Mouse (Mus musculus) kidney, embryonic 15.5 days (tissue): ENCODE measurements around the gene 2510002D24Rik. TPM values are rescaled to one million over a fixed set of nuclear protein-coding genes. Genes with fewer than 3 reads are reported as not detected.
"Not testable (repeated sequence)": the region's sequence is repeated elsewhere in the genome, so short reads cannot be mapped to it uniquely, and the experiment has no call there.

Experiments used
- ATAC-seq: fragments of 200-750 bp; cut with Nextera tagmentation; replicated peaks from 2 replicates; pipeline ENCODE4 v1.8.0; 2017; ENCODE audit warnings: moderate TSS enrichment; ENCODE audit not compliant: low FRiP score
- H3K27ac ChIP-seq: fragments of 300-500 bp; sonication (generic); 2 replicates; pipeline ENCODE4 v1.5.1; 2015; ENCODE audit warnings: mild to moderate bottlenecking, inconsistent platforms
- H3K27me3 ChIP-seq: fragments of 300-500 bp; sonication (generic); 2 replicates; pipeline ENCODE4 v1.6.1; 2015; ENCODE audit warnings: inconsistent platforms
- H3K36me3 ChIP-seq: fragments of 300-500 bp; sonication (generic); 2 replicates; pipeline ENCODE4 v1.6.1; 2015; ENCODE audit warnings: inconsistent platforms
- H3K4me1 ChIP-seq: fragments of 300-500 bp; sonication (generic); 2 replicates; pipeline ENCODE4 v1.6.1; 2015; ENCODE audit warnings: inconsistent platforms
- H3K4me2 ChIP-seq: fragments of 300-500 bp; sonication (generic); 2 replicates; pipeline ENCODE4 v1.6.1; 2015; ENCODE audit warnings: moderate library complexity, mild to moderate bottlenecking, inconsistent platforms
- H3K4me3 ChIP-seq: fragments of 300-500 bp; sonication (generic); replicated peaks from 2 replicates; pipeline ENCODE4 v1.5.1; 2015; ENCODE audit warnings: mild to moderate bottlenecking, inconsistent platforms
- H3K9ac ChIP-seq: fragments of 300-500 bp; sonication (generic); 2 replicates; pipeline ENCODE4 v1.6.1; 2015; ENCODE audit warnings: mild to moderate bottlenecking, inconsistent platforms
- H3K9me3 ChIP-seq: fragments of 300-500 bp; sonication (generic); replicated peaks from 2 replicates; pipeline ENCODE4 v1.6.1; 2016; ENCODE audit warnings: inconsistent platforms
- WGBS: fragments of 180-500 bp; shearing (Covaris S2); methylation state at CpG from one replicate; pipeline ENCODE4 v1.1.7; 2015; ENCODE audit warnings: mixed read lengths; 5-methylcytosine and 5-hydroxymethylcytosine counted together
- polyA plus RNA-seq: library from polyadenylated mRNA; unstranded; fragments of >200 nt; fragmentation: Nextera tagmentation; extraction: Ambion mirVana; gene quantifications from 2 replicates; pipeline ENCODE4 v1.2.1, GENCODE M21; 2015

Gene 2510002D24Rik
- polyA plus RNA-seq, 1 experiment from 2014 or later = 47.7 TPM

DNA sequence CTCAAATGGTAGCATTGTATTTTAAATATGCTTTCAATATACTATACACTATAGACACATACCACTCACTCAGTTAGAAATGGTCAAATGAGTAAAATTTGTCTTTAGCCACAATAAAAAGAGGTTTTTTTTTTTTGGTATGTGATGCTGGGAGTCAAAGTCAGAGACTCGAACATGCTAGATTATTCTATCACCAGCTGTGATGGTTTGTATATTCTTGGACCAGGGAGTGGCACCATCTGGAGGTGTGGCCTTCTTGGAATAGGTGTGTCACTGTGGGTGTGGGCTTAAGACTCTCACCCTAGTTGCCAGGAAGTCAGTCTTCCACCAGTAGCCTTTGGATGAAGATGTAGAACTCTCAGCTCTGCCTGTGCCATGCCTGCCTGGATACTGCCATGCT lies 34.1 kb downstream of the 2510002D24Rik start:
- 94% methylated on average over 1 of the region's 1 CpGs for WGBS
- H3K4me3 ChIP-seq, H3K27me3 ChIP-seq, H3K4me2 ChIP-seq, H3K4me1 ChIP-seq, ATAC-seq, H3K27ac ChIP-seq, H3K9me3 ChIP-seq, H3K9ac ChIP-seq: not testable (repeated sequence)
- H3K36me3 ChIP-seq = peaks cover 47% of the 10 kb centered on the region

DNA sequence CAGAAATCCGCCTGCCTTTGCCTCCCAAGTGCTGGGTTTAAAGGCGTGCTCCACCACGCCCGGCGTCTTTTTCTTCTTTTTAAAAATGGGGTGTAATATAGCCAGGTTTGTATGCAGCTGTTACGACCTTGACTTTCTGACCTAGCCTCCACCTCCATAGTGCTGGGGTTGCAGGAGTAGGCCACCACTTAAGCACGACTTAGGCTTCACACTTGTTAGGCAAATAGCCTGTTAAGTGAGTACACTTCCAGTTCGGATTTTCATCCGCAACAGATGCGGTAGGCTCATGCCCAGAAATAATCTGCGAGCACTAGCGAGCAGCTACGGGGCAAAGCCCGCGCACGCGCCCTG lies 39.7 kb downstream of the 2510002D24Rik start:
- ATAC-seq = no peak
- Histone ChIP-seq H3K4me1 (peaks cover 28% of the 10 kb centered on the region), H3K9ac (peak overlapping the region; percentile 96), H3K4me3 (peak overlapping the region; percentile 86), H3K4me2 (peak overlapping the region; percentile 80), H3K27ac (peak overlapping the region; percentile 97), H3K36me3 (peaks cover 61% of the 10 kb centered on the region), H3K9me3 (no peaks in the 10 kb centered on the region), H3K27me3 (no peaks in the 10 kb centered on the region)
- under 1% methylated on average over 17 of the region's 17 CpGs for WGBS

DNA sequence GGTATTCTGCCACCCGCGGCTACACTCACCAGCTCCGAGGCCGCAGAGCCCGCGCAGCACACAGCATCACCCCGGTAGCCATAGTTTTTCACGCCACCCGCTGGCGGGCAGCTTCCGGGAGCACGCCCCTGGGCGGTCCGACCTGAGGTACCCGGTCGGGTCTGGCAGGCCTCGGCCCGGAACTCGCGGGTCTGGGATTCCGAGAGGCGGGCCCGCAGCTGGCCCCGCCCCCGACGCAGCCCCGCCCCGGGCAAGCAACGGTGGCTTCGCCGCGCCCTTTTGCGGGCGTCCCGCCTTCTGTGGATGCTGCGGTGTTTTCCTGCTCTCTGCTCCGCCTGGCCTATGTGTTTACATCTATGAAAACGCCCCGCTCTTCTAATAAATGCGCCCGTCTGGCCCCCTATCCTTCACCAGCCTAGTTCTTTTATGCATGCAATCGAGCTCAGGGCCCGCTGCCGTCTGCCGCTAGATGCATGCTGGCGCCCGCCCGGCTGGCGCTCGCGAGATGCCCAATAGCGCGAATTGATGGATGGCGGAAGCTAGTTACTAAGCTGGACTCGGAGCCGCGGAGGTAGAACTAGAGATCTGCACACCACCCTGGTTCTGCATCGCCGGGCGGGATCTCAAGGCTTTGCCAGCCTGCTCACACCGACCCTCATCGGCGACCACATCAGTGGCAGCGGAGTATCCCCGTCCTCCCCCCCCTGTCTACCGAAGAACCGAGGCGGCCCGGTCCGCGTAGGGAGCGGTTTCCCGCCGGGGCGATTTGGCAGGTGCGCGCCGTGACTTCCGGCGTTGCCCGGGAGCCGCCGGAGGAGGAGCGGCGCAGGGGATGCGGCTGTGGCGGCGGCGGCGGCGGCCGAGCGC lies 40.3 kb downstream of the 2510002D24Rik start, which contains the start of the genes Mrpl40 and Hira:
TSS of gene Mrpl40 (minus strand) at position 421 of the 867 bp plus-strand sequence.
TSS of gene Hira (plus strand) at position 596 of the 867 bp plus-strand sequence.
- WGBS = under 1% methylated on average over 91 of the region's 93 CpGs

DNA sequence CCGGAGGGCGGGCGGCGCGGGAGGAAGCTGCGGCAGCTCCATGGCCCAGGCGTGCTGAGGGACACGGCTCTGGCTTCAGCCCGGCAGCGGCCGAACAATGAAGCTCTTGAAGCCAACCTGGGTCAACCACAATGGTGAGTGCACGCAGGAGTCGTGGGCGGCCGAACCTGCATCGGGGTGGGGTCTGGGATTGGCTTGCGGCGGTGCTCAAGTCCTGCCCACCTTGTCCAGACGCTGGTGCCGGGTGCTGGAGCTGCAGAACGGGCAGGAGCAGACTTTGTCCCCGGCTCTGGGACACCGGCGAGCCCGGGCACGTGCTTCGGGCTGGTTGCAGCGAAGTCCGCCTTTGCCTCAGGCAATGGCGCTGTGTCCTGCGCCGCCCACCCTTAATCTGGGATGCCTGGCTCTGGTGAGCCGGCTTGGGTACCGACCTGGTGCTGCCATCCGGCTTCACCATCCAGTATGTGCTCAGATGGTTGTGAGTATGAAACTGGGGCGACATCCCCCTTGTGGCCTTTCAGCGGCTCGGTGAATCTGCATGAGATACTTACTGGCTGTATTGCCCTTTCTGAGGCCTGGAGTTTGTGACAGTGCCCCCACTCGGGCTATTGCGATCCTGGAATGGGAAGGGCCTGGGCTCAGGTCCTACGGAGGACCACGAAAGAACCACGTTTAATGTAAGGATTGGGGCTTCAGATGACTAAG lies 41.2 kb downstream of the 2510002D24Rik start:
- WGBS = 1% methylated on average over 42 of the region's 43 CpGs
- peak; percentile 41 for ATAC-seq

More for the DNA sequence above, 40.3 kb downstream of the 2510002D24Rik start, which contains the start of the genes Mrpl40 and Hira:
- Histone ChIP-seq H3K36me3 (peaks cover 58% of the 10 kb centered on the region), H3K27me3 (no peaks in the 10 kb centered on the region), H3K4me2 (peak within 1 kb of the TSS; percentile 80), H3K4me1 (peaks cover 28% of the 10 kb centered on the region), H3K9me3 (no peaks in the 10 kb centered on the region), H3K4me3 (peak within 1 kb of the TSS; percentile 86), H3K9ac (peak within 1 kb of the TSS; percentile 96), H3K27ac (peak within 1 kb of the TSS; percentile 97)
- peak; percentile 96 for ATAC-seq

DNA sequence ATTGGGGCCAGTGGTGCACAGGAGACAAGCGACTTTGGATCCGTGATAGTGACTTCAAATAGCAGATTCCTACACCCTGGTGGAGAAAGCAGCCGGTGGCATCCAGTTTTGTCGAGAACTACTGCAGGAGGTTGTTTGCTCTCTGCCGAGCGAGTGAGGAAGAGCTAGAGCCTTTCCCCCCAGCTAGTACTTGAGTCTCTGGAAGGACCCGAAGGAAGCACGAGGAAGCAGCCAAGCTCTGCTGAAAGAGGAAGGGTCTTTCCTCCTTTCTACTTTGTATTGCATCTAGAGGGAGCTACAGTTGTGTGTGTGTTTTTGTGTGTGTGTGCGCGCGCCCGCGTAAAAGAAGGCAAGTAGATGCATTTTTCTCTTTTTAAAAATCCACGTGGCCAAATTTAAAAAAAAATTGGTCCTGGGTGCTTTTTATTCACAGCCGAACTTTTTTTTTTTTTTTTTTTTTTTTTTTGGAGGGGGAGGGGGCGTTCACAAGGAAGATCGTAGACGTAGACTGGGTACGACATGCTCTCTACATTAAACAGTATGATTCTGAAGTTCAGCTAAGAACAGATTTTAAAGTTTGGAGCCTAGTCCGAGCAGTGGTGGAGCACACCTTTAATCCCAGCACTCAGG lies 41.8 kb downstream of the 2510002D24Rik start:
- 24% methylated on average over 20 of the region's 20 CpGs for WGBS
- peak overlapping the region; percentile 97 for H3K27ac ChIP-seq
- ATAC-seq = no peak

More for the DNA sequence above, 41.2 kb downstream of the 2510002D24Rik start:
- Histone ChIP-seq H3K27ac (peak overlapping the region; percentile 97), H3K4me2 (peak overlapping the region; percentile 80), H3K36me3 (peaks cover 54% of the 10 kb centered on the region), H3K4me3 (peak overlapping the region; percentile 86), H3K4me1 (peaks cover 28% of the 10 kb centered on the region), H3K9ac (peak overlapping the region; percentile 96), H3K9me3 (no peaks in the 10 kb centered on the region), H3K27me3 (no peaks in the 10 kb centered on the region)

DNA sequence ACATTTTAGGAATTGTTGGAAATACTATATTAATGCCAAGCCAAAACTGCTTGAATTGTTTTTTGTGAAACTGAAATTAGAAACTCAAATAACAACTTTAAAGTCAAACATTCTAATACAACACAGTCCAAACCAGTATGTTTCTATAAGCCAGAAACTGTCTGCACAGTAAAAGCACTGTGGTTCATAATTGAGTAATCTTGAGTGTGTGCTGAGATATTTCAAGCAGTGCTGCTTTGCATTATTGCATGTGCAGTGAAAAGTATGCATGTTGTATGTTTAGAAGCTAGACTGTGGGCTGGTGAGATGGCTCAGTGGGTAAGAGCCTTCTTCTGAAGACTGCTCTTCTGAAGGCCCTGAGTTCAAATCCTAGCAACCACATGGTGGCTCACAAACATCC lies 47.7 kb downstream of the 2510002D24Rik start:
- no peak for ATAC-seq
- H3K4me1 ChIP-seq = peaks cover 13% of the 10 kb centered on the region; the same call in 1 of the 2 replicates

More for the DNA sequence above, 41.8 kb downstream of the 2510002D24Rik start:
- Histone ChIP-seq H3K9ac (peak overlapping the region; percentile 96), H3K4me1 (peaks cover 28% of the 10 kb centered on the region), H3K4me2 (peak overlapping the region; percentile 80), H3K36me3 (peaks cover 52% of the 10 kb centered on the region), H3K9me3 (no peaks in the 10 kb centered on the region), H3K27me3 (no peaks in the 10 kb centered on the region), H3K4me3 (peak overlapping the region; percentile 86)

More for the DNA sequence above, 47.7 kb downstream of the 2510002D24Rik start:
- H3K27me3 ChIP-seq = no peaks in the 10 kb centered on the region
- peaks cover 37% of the 10 kb centered on the region for H3K36me3 ChIP-seq
- no peak overlapping the region for H3K4me3 ChIP-seq
- no peak overlapping the region for H3K27ac ChIP-seq
- H3K9me3 ChIP-seq = no peaks in the 10 kb centered on the region
- no peak overlapping the region for H3K9ac ChIP-seq
- H3K4me2 ChIP-seq = no peak overlapping the region

Other genes starting within 250 kb of the 2510002D24Rik start
- gene Tbx1, start 245.9 kb upstream of the 2510002D24Rik start, polyA plus RNA-seq = 0.28 and 0.40 TPM in 2 replicates
- 0.93 and 1.6 TPM in 2 replicates for gene Gp1bb, start 214.2 kb upstream of the 2510002D24Rik start, polyA plus RNA-seq
- 1.5 and 4.3 TPM in 2 replicates for gene Gm49601, start 210.2 kb upstream of the 2510002D24Rik start, polyA plus RNA-seq
- gene Sept5, start 206.6 kb upstream of the 2510002D24Rik start, polyA plus RNA-seq = 16.3 and 17.1 TPM in 2 replicates
- 93.2 and 99.2 TPM in 2 replicates for gene Cldn5, start 59.7 kb upstream of the 2510002D24Rik start, polyA plus RNA-seq
- 87.0 and 101 TPM in 2 replicates for gene Ufd1, start 24.8 kb upstream of the 2510002D24Rik start, polyA plus RNA-seq
- gene Cdc45, start 24.6 kb upstream of the 2510002D24Rik start, polyA plus RNA-seq = 47.6 and 54.0 TPM in 2 replicates
- gene Gm28539, start within 50 bp of the 2510002D24Rik start, polyA plus RNA-seq = not detected in 2 replicates
- gene Mrpl40, start 40.3 kb downstream of the 2510002D24Rik start, polyA plus RNA-seq = 101 and 108 TPM in 2 replicates
- gene Hira, start 40.5 kb downstream of the 2510002D24Rik start, polyA plus RNA-seq = 14.6 and 15.6 TPM in 2 replicates